Mouse (Mus musculus) right cerebral cortex, postnatal 10 days (tissue): ENCODE measurements around the gene Il34.

Experiments
- DNase-seq, 2 experiments: peaks; one replicate each; pipeline ENCODE4 v3.0.0; 2021; ENCODE audit warnings: low spot score in 2 of 2

Gene Il34

GRCm38 (mm10) chr8:110779924-110780718 lies 25.6 kb downstream of the Il34 start:
- no peak for DNase-seq

GRCm38 (mm10) chr8:110776335-110776734 lies 29.4 kb downstream of the Il34 start:
- DNase-seq = no peak

- DNase-seq = no peak
These were observed 30.0 kb downstream of the Il34 start for GRCm38 (mm10) chr8:110775721-110776120.

GRCm38 (mm10) chr8:110775316-110775715 lies 30.4 kb downstream of the Il34 start:
- DNase-seq = no peak

GRCm38 (mm10) chr8:110774725-110775124 lies 31.0 kb downstream of the Il34 start:
- no peak for DNase-seq

- DNase-seq = no peak
These were observed 31.7 kb downstream of the Il34 start for GRCm38 (mm10) chr8:110774047-110774446.

- no peak for DNase-seq
These were observed 33.3 kb downstream of the Il34 start for GRCm38 (mm10) chr8:110772452-110772851.

- DNase-seq = no peak
These were observed 38.5 kb downstream of the Il34 start for GRCm38 (mm10) chr8:110767261-110767660.

- DNase-seq = no peak
These were observed 41.1 kb downstream of the Il34 start for GRCm38 (mm10) chr8:110764671-110765070.

- no peak for DNase-seq
These were observed 43.7 kb downstream of the Il34 start for GRCm38 (mm10) chr8:110761988-110762387.

- no peak for DNase-seq
These were observed 44.5 kb downstream of the Il34 start for GRCm38 (mm10) chr8:110761185-110761584.

- DNase-seq = no peak
These were observed 45.3 kb downstream of the Il34 start for GRCm38 (mm10) chr8:110760280-110760940.

GRCm38 (mm10) chr8:110756196-110756595 lies 49.5 kb downstream of the Il34 start:
- no peak for DNase-seq

- peak; percentile 71 to 76 for DNase-seq
These were observed 50.1 kb downstream of the Il34 start for GRCm38 (mm10) chr8:110755511-110756170.

GRCm38 (mm10) chr8:110754713-110755112 lies 51.0 kb downstream of the Il34 start:
- peak; percentile 52 to 64 for DNase-seq

GRCm38 (mm10) chr8:110751490-110751889 lies 54.2 kb downstream of the Il34 start:
- DNase-seq = no peak

GRCm38 (mm10) chr8:110750269-110750668 lies 55.5 kb downstream of the Il34 start:
- DNase-seq = no peak

- peak in 1 of 2 experiments; percentile 53 for DNase-seq
These were observed 56.1 kb downstream of the Il34 start for GRCm38 (mm10) chr8:110749500-110750170.

GRCm38 (mm10) chr8:110746661-110747060 lies 59.1 kb downstream of the Il34 start:
- DNase-seq = no peak

GRCm38 (mm10) chr8:110745162-110745561 lies 60.6 kb downstream of the Il34 start:
- no peak for DNase-seq

GRCm38 (mm10) chr8:110742452-110742818 lies 63.3 kb downstream of the Il34 start:
- DNase-seq = no peak

GRCm38 (mm10) chr8:110741816-110742451 lies 63.8 kb downstream of the Il34 start:
- peak; percentile 44 to 47 for DNase-seq
